Mouse (Mus musculus): Measurements from ENCODE around the gene Pcf11. TPM values are rescaled to one million over a fixed set of nuclear protein-coding genes. Genes with fewer than 3 reads are reported as not detected.

Pcf11 gene
- total and polyA plus RNA-seq, 3 experiments = 25.6 to 60.3 (median 34.0) TPM

GRCm38 (mm10) chr7:92653329-92653728 lies 16.4 kb downstream of the Pcf11 start:
- no peaks in the 10 kb centered on the region; a peak in 1 of 4 replicates for H3K4me1 ChIP-seq (ENCODE audit: control insufficient read depth in 1 of 2, insufficient read depth in 2 of 2, low read length in 2 of 2)
- H3K4me3 ChIP-seq (ENCODE audit: control insufficient read depth in 1 of 2, insufficient read depth in 1 of 2, low read depth in 2 of 2, low read length in 2 of 2) = no peak overlapping the region
- no peak overlapping the region for H3K27ac ChIP-seq (ENCODE audit: control insufficient read depth, low read depth, low read length)
- no peaks in the 10 kb centered on the region for H3K9me3 ChIP-seq (replicated peaks; ENCODE audit: insufficient read depth, low read length)
- H3K27me3 ChIP-seq (ENCODE audit: control insufficient read depth in 1 of 2, insufficient read depth in 2 of 2, low read length in 2 of 2) = no peaks in the 10 kb centered on the region
- DNase-seq (ENCODE audit: low read depth, low spot score) = no peak
- no peak overlapping the region for H3K9ac ChIP-seq (ENCODE audit: control insufficient read depth, low read depth, low read length, poor library complexity, severe bottlenecking)
- peaks cover 16% of the 10 kb centered on the region for H3K79me2 ChIP-seq (ENCODE audit: control insufficient read depth, insufficient read depth, low read length, poor library complexity)
- no peak for TF ChIP-seq CHD2 (IDR thresholded peaks at IDR 0.05; ENCODE audit: low read length)
- no peak for TF ChIP-seq GABPA (IDR thresholded peaks at IDR 0.05; ENCODE audit: low read depth, low read length)
- no peak for TF ChIP-seq CTCF (IDR thresholded peaks at IDR 0.05 in 2 of 3, conservative IDR thresholded peaks at IDR 0.05 in 1 of 3; ENCODE audit: control insufficient read depth in 1 of 3, insufficient read depth in 1 of 3, low read depth in 2 of 3, low read length in 3 of 3, poor library complexity in 1 of 3, severe bottlenecking in 1 of 3)
- no peak for TF ChIP-seq USF2 (IDR thresholded peaks at IDR 0.05; ENCODE audit: borderline replicate concordance in 1 of 2, insufficient read depth in 1 of 2, low read depth in 1 of 2, low read length in 2 of 2)
- TF ChIP-seq MEF2A (IDR thresholded peaks at IDR 0.05; ENCODE audit: extremely low read depth, insufficient replicate concordance, low read depth, low read length, poor library complexity, severe bottlenecking) = no peak
- TF ChIP-seq GATA1 (IDR thresholded peaks at IDR 0.05; ENCODE audit: low read depth, low read length) = no peak
- TF ChIP-seq MAX (IDR thresholded peaks at IDR 0.05; ENCODE audit: low read length) = no peak
- H3K36me3 ChIP-seq (ENCODE audit: control insufficient read depth in 1 of 2, insufficient read depth in 2 of 2, low read length in 2 of 2) = peaks cover 21 to 49% of the 10 kb centered on the region in 2 experiments

GRCm38 (mm10) chr7:92647790-92648189 lies 21.9 kb downstream of the Pcf11 start:
- Histone ChIP-seq H3K27ac (ENCODE audit: control insufficient read depth, low read depth, low read length) (no peak overlapping the region), H3K9me3 (replicated peaks; ENCODE audit: insufficient read depth, low read length) (no peaks in the 10 kb centered on the region), H3K27me3 (ENCODE audit: control insufficient read depth in 1 of 2, insufficient read depth in 2 of 2, low read length in 2 of 2) (no peaks in the 10 kb centered on the region), H3K36me3 (ENCODE audit: control insufficient read depth in 1 of 2, insufficient read depth in 2 of 2, low read length in 2 of 2) (peaks cover 15 to 63% of the 10 kb centered on the region in 2 experiments), H3K9ac (ENCODE audit: control insufficient read depth, low read depth, low read length, poor library complexity, severe bottlenecking) (no peak overlapping the region), H3K79me2 (ENCODE audit: control insufficient read depth, insufficient read depth, low read length, poor library complexity) (no peaks in the 10 kb centered on the region; the same call in 1 of the 2 replicates), H3K4me1 (ENCODE audit: control insufficient read depth in 1 of 2, insufficient read depth in 2 of 2, low read length in 2 of 2) (peaks cover 3 to 5% of the 10 kb centered on the region in 2 experiments; a peak in 1 of 4 replicates), H3K4me3 (ENCODE audit: control insufficient read depth in 1 of 2, insufficient read depth in 1 of 2, low read depth in 2 of 2, low read length in 2 of 2) (no peak overlapping the region)
- no peak for TF ChIP-seq ZNF384 (IDR thresholded peaks at IDR 0.05; ENCODE audit: low read depth, low read length)
- TF ChIP-seq EP300 (IDR thresholded peaks at IDR 0.05; ENCODE audit: low read depth in 1 of 2, low read length in 2 of 2) = no peak
- no peak for TF ChIP-seq UBTF (IDR thresholded peaks at IDR 0.05; ENCODE audit: borderline replicate concordance, insufficient read depth, low read depth, low read length)
- no peak for TF ChIP-seq MAZ (IDR thresholded peaks at IDR 0.05; ENCODE audit: low read depth, low read length)
- TF ChIP-seq HCFC1 (IDR thresholded peaks at IDR 0.05; ENCODE audit: low read depth, low read length) = no peak
- no peak for TF ChIP-seq POLR2AphosphoS5 (IDR thresholded peaks at IDR 0.05; ENCODE audit: borderline replicate concordance, low read depth, low read length)
- no peak for TF ChIP-seq ZC3H11A (IDR thresholded peaks at IDR 0.05; ENCODE audit: low read depth, low read length)
- TF ChIP-seq GABPA (IDR thresholded peaks at IDR 0.05; ENCODE audit: low read depth, low read length) = no peak
- TF ChIP-seq ELF1 (IDR thresholded peaks at IDR 0.05; ENCODE audit: low read depth, low read length) = no peak
- DNase-seq (ENCODE audit: low read depth, low spot score) = no peak

Measured in MEL (cell line).